Mouse (Mus musculus) heart, embryonic 13.5 days (tissue): ENCODE measurements at regions not wholly inside any gene's neighbourhood (a gene's known extent, or its start where the extent isn't known, plus 50 kb on each side); places are given as distances from the start of the nearest gene placed in this dataset.

Experiments
- ATAC-seq: fragments of 200-750 bp; cut with Nextera tagmentation; 2 replicates; pipeline ENCODE4 v1.8.0; 2017; ENCODE audit warnings: moderate TSS enrichment; ENCODE audit not compliant: insufficient number of reproducible peaks, low FRiP score, low TSS enrichment; ENCODE audit errors: extremely low read depth
- H3K27ac ChIP-seq: fragments of 300-500 bp; sonication (generic); replicated peaks from 2 replicates; pipeline ENCODE4 v1.5.1; 2015; ENCODE audit warnings: moderate library complexity, mild to moderate bottlenecking, inconsistent platforms
- H3K27me3 ChIP-seq: fragments of 300-500 bp; sonication (generic); replicated peaks from 2 replicates; pipeline ENCODE4 v1.6.1; 2015; ENCODE audit warnings: mild to moderate bottlenecking, inconsistent platforms
- H3K36me3 ChIP-seq: fragments of 300-500 bp; sonication (generic); 2 replicates; pipeline ENCODE4 v1.6.1; 2015; ENCODE audit warnings: mild to moderate bottlenecking, inconsistent platforms
- H3K4me1 ChIP-seq: fragments of 300-500 bp; sonication (generic); 2 replicates; pipeline ENCODE4 v1.6.1; 2015; ENCODE audit warnings: inconsistent platforms
- H3K4me2 ChIP-seq: fragments of 300-500 bp; sonication (generic); 2 replicates; pipeline ENCODE4 v1.6.1; 2015; ENCODE audit warnings: inconsistent platforms, mild to moderate bottlenecking, moderate library complexity
- H3K4me3 ChIP-seq: fragments of 300-500 bp; sonication (generic); 2 replicates; pipeline ENCODE4 v1.5.1; 2015; ENCODE audit warnings: moderate library complexity, mild to moderate bottlenecking, inconsistent platforms
- H3K9ac ChIP-seq: fragments of 300-500 bp; sonication (generic); 2 replicates; pipeline ENCODE4 v1.6.1; 2015; ENCODE audit warnings: inconsistent platforms, mild to moderate bottlenecking, moderate library complexity
- H3K9me3 ChIP-seq: fragments of 300-500 bp; sonication (generic); 2 replicates; pipeline ENCODE4 v1.6.1; 2016; ENCODE audit warnings: inconsistent platforms
- WGBS: fragments of 180-500 bp; shearing (Covaris S2); methylation state at CpG from one replicate; pipeline ENCODE4 v1.1.7; 2015; ENCODE audit warnings: mixed read lengths; 5-methylcytosine and 5-hydroxymethylcytosine counted together

GRCm38 (mm10) chr5:101195501-101195900 is 350.0 kb downstream of the Gpat3 start:
- ATAC-seq: no peak
- H3K27ac ChIP-seq: no peak overlapping the region
- H3K4me2 ChIP-seq: no peak overlapping the region
- WGBS: 69% methylated on average over 4 of the region's 4 CpGs
- no peak overlapping the region for H3K9ac ChIP-seq
- H3K4me1 ChIP-seq: no peaks in the 10 kb centered on the region
- H3K9me3 ChIP-seq: no peaks in the 10 kb centered on the region
- H3K27me3 ChIP-seq: no peaks in the 10 kb centered on the region
- no peaks in the 10 kb centered on the region for H3K36me3 ChIP-seq
- no peak overlapping the region for H3K4me3 ChIP-seq

- ATAC-seq: no peak
- Histone ChIP-seq H3K4me2 (no peak overlapping the region), H3K27me3 (no peaks in the 10 kb centered on the region), H3K36me3 (no peaks in the 10 kb centered on the region), H3K9me3 (no peaks in the 10 kb centered on the region), H3K4me1 (no peaks in the 10 kb centered on the region), H3K4me3 (no peak overlapping the region), H3K9ac (no peak overlapping the region), H3K27ac (no peak overlapping the region)
- 80% methylated on average over 2 of the region's 2 CpGs for WGBS
Measured at GRCm38 (mm10) chr5:101190976-101191375, 345.5 kb downstream of the Gpat3 start.

- no peak for ATAC-seq
Measured at GRCm38 (mm10) chr5:101173183-101173582, 327.7 kb downstream of the Gpat3 start.

GRCm38 (mm10) chr5:101172782-101173181 is 327.3 kb downstream of the Gpat3 start:
- WGBS: 66% methylated on average over 10 of the region's 10 CpGs
- Histone ChIP-seq H3K9me3 (no peaks in the 10 kb centered on the region), H3K36me3 (no peaks in the 10 kb centered on the region), H3K4me2 (no peak overlapping the region), H3K4me3 (no peak overlapping the region), H3K4me1 (peaks cover 8% of the 10 kb centered on the region; the same call in 1 of the 2 replicates), H3K27ac (no peak overlapping the region), H3K27me3 (no peaks in the 10 kb centered on the region), H3K9ac (no peak overlapping the region)
- ATAC-seq: no peak

More at GRCm38 (mm10) chr5:101173183-101173582, 327.7 kb downstream of the Gpat3 start:
- H3K4me1 ChIP-seq: peaks cover 8% of the 10 kb centered on the region; the same call in 1 of the 2 replicates
- no peaks in the 10 kb centered on the region for H3K27me3 ChIP-seq
- 52% methylated on average over 9 of the region's 9 CpGs for WGBS
- no peak overlapping the region for H3K4me2 ChIP-seq
- H3K9me3 ChIP-seq: no peaks in the 10 kb centered on the region
- no peak overlapping the region for H3K4me3 ChIP-seq
- H3K36me3 ChIP-seq: no peaks in the 10 kb centered on the region
- H3K9ac ChIP-seq: no peak overlapping the region
- no peak overlapping the region for H3K27ac ChIP-seq

GRCm38 (mm10) chr5:101169074-101169473 is 323.6 kb downstream of the Gpat3 start:
- Histone ChIP-seq H3K4me2 (no peak overlapping the region), H3K9ac (no peak overlapping the region), H3K36me3 (no peaks in the 10 kb centered on the region), H3K27ac (no peak overlapping the region), H3K27me3 (no peaks in the 10 kb centered on the region), H3K9me3 (no peaks in the 10 kb centered on the region), H3K4me3 (no peak overlapping the region), H3K4me1 (peaks cover 13% of the 10 kb centered on the region)
- WGBS: 41% methylated on average over 2 of the region's 2 CpGs
- no peak for ATAC-seq

- no peaks in the 10 kb centered on the region for H3K36me3 ChIP-seq
- WGBS: 38% methylated on average over 8 of the region's 8 CpGs
- H3K4me2 ChIP-seq: peak overlapping the region; percentile 23; the same call in 1 of the 2 replicates
- peaks cover 16% of the 10 kb centered on the region for H3K4me1 ChIP-seq
- no peak overlapping the region for H3K9ac ChIP-seq
- no peaks in the 10 kb centered on the region for H3K27me3 ChIP-seq
- no peak for ATAC-seq
- H3K4me3 ChIP-seq: no peak overlapping the region
- no peaks in the 10 kb centered on the region for H3K9me3 ChIP-seq
- H3K27ac ChIP-seq: no peak overlapping the region
Measured at GRCm38 (mm10) chr5:101163624-101164213, 318.2 kb downstream of the Gpat3 start.

- Histone ChIP-seq H3K27me3 (no peaks in the 10 kb centered on the region), H3K9me3 (no peaks in the 10 kb centered on the region), H3K36me3 (no peaks in the 10 kb centered on the region), H3K4me2 (no peak overlapping the region), H3K9ac (no peak overlapping the region), H3K4me3 (no peak overlapping the region), H3K4me1 (peaks cover 16% of the 10 kb centered on the region), H3K27ac (no peak overlapping the region)
- WGBS: 15% methylated on average over 5 of the region's 5 CpGs
- no peak for ATAC-seq
Measured at GRCm38 (mm10) chr5:101163112-101163511, 317.6 kb downstream of the Gpat3 start.

- H3K9ac ChIP-seq: no peak overlapping the region
- H3K9me3 ChIP-seq: no peaks in the 10 kb centered on the region
- 30% methylated on average over 1 of the region's 1 CpGs for WGBS
- ATAC-seq: no peak
- H3K36me3 ChIP-seq: no peaks in the 10 kb centered on the region
- no peak overlapping the region for H3K4me3 ChIP-seq
- no peaks in the 10 kb centered on the region for H3K4me1 ChIP-seq
- H3K27me3 ChIP-seq: no peaks in the 10 kb centered on the region
- no peak overlapping the region for H3K4me2 ChIP-seq
- H3K27ac ChIP-seq: no peak overlapping the region
Measured at GRCm38 (mm10) chr5:101157416-101157815, 311.9 kb downstream of the Gpat3 start.

- no peaks in the 10 kb centered on the region for H3K4me1 ChIP-seq
- H3K4me2 ChIP-seq: no peak overlapping the region
- H3K9ac ChIP-seq: no peak overlapping the region
- no peaks in the 10 kb centered on the region for H3K9me3 ChIP-seq
- H3K27me3 ChIP-seq: no peaks in the 10 kb centered on the region
- no peak for ATAC-seq
- 67% methylated on average over 3 of the region's 3 CpGs for WGBS
- H3K4me3 ChIP-seq: no peak overlapping the region
- H3K27ac ChIP-seq: no peak overlapping the region
- H3K36me3 ChIP-seq: no peaks in the 10 kb centered on the region
Measured at GRCm38 (mm10) chr5:101146345-101146744, 300.8 kb downstream of the Gpat3 start.

- Histone ChIP-seq H3K4me1 (peaks cover 19% of the 10 kb centered on the region), H3K9ac (no peak overlapping the region), H3K27ac (no peak overlapping the region), H3K27me3 (no peaks in the 10 kb centered on the region), H3K4me2 (no peak overlapping the region), H3K36me3 (no peaks in the 10 kb centered on the region), H3K4me3 (no peak overlapping the region), H3K9me3 (no peaks in the 10 kb centered on the region)
- ATAC-seq: no peak
- WGBS: 75% methylated on average over 5 of the region's 5 CpGs
Measured at GRCm38 (mm10) chr5:101124941-101125453, 279.5 kb downstream of the Gpat3 start.

- Histone ChIP-seq H3K4me3 (no peak overlapping the region), H3K9ac (no peak overlapping the region), H3K27ac (no peak overlapping the region), H3K9me3 (no peaks in the 10 kb centered on the region), H3K4me2 (no peak overlapping the region), H3K27me3 (no peaks in the 10 kb centered on the region), H3K4me1 (peaks cover 19% of the 10 kb centered on the region), H3K36me3 (no peaks in the 10 kb centered on the region)
- ATAC-seq: no peak
- 73% methylated on average over 6 of the region's 6 CpGs for WGBS
Measured at GRCm38 (mm10) chr5:101122914-101123313, 277.4 kb downstream of the Gpat3 start.

GRCm38 (mm10) chr5:101120509-101121201 is 275.1 kb downstream of the Gpat3 start:
- no peak for ATAC-seq
- Histone ChIP-seq H3K36me3 (no peaks in the 10 kb centered on the region), H3K9ac (no peak overlapping the region), H3K27ac (peak overlapping the region; percentile 28; the same call in 1 of the 2 replicates), H3K4me1 (peaks cover 19% of the 10 kb centered on the region), H3K27me3 (no peaks in the 10 kb centered on the region), H3K9me3 (no peaks in the 10 kb centered on the region), H3K4me2 (peak overlapping the region; percentile 11), H3K4me3 (no peak overlapping the region)
- WGBS: 46% methylated on average over 5 of the region's 5 CpGs
